In the genomic region with DNA sequence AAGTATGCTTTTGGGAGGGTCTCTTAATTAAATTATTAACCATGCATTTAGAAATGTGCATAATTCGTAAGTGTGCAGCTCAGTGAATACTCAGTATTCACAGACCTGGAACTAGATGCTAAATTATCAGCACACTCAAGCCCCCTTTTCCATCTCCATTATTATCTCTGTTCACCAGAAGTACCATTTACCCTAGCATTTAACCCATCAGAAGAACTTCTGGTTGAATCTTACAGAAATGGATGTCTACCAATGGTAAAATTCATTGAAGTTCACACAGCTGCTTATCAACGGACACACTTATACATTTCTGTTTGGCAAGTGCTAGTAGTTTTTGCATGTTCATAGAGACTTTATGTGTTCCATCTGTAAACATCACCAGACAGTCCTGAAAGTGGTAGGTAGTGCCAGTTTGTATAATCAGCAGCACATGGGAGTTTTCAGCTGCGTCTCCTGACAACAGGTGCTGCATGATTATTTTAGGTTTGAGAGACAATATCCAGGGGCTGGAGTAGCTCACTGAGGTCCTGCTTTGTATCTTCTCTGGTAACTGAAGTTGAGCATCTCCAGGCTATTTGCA, we compare ENCODE assay signal across 26 mouse cellular contexts.
"Had no signal": no experiment of that assay in that cellular context is flagged by ENCODE, and none has a peak within 500 bp of the region (broad histone marks: within the 10 kb centered on the region; RNA-seq: fewer than 3 reads in every experiment).

No protein-coding gene starts in this region.

- DNase-seq: gastrocnemius, postnatal 14 days; gastrocnemius, postnatal 36 days; heart, adult 11 months; heart, adult 2 months; heart, postnatal 14 days; heart, postnatal 36 days; kidney, adult 11 months; kidney, adult 2 months; kidney, adult 9 months; kidney, postnatal 14 days; kidney, postnatal 36 days; layer of hippocampus, adult 9-11 months; layer of hippocampus, postnatal 36 days; left cerebral cortex, postnatal 4 days had no signal

- H3K4me3 ChIP-seq: heart, adult 2 months; heart, embryonic 13.5 days; heart, embryonic 15.5 days; hindbrain, embryonic 13.5 days; hindbrain, embryonic 15.5 days; kidney, embryonic 15.5 days; limb, embryonic 13.5 days; limb, embryonic 15.5 days; liver, embryonic 12.5 days had no signal

- ATAC-seq: hindbrain, postnatal 0 days; intestine, embryonic 16.5 days; liver, embryonic 12.5 days had no signal

- H3K4me1 ChIP-seq: heart, embryonic 13.5 days; heart, embryonic 15.5 days; hindbrain, embryonic 13.5 days; hindbrain, embryonic 15.5 days; kidney, embryonic 15.5 days; limb, embryonic 13.5 days; limb, embryonic 15.5 days; liver, embryonic 12.5 days had no signal

- H3K27me3 ChIP-seq: heart, embryonic 13.5 days; heart, embryonic 15.5 days; hindbrain, embryonic 13.5 days; hindbrain, embryonic 15.5 days; kidney, embryonic 15.5 days; limb, embryonic 13.5 days; limb, embryonic 15.5 days; liver, embryonic 12.5 days had no signal

- H3K27ac ChIP-seq: heart, adult 2 months; heart, embryonic 13.5 days; heart, embryonic 15.5 days; hindbrain, embryonic 13.5 days; hindbrain, embryonic 15.5 days; hindbrain, postnatal 0 days; kidney, embryonic 15.5 days; kidney, postnatal 0 days; limb, embryonic 13.5 days; limb, embryonic 15.5 days; liver, embryonic 12.5 days had no signal

- H3K36me3 ChIP-seq: heart, embryonic 13.5 days; heart, embryonic 15.5 days; hindbrain, embryonic 13.5 days; hindbrain, embryonic 15.5 days; kidney, embryonic 15.5 days; limb, embryonic 13.5 days; limb, embryonic 15.5 days; liver, embryonic 12.5 days had no signal

- H3K4me2 ChIP-seq: heart, embryonic 11.5 days; heart, embryonic 13.5 days; heart, embryonic 15.5 days; hindbrain, embryonic 13.5 days; hindbrain, embryonic 15.5 days; kidney, embryonic 15.5 days; limb, embryonic 13.5 days; limb, embryonic 15.5 days; liver, embryonic 12.5 days had no signal

- H3K9ac ChIP-seq: heart, embryonic 13.5 days; heart, embryonic 15.5 days; hindbrain, embryonic 13.5 days; hindbrain, embryonic 15.5 days; kidney, embryonic 15.5 days; limb, embryonic 13.5 days; limb, embryonic 15.5 days; liver, embryonic 12.5 days had no signal

- H3K9me3 ChIP-seq: heart, embryonic 13.5 days; heart, embryonic 15.5 days; hindbrain, embryonic 13.5 days; hindbrain, embryonic 15.5 days; kidney, embryonic 15.5 days; limb, embryonic 13.5 days; limb, embryonic 15.5 days; liver, embryonic 12.5 days had no signal
